Mouse (Mus musculus) inflammation-experienced regulatory T-cells, adult 6 months (primary cell): Measurements from ENCODE around the gene 6820408C15Rik. TPM values are rescaled to one million over a fixed set of nuclear protein-coding genes. Genes with fewer than 3 reads are reported as not detected.

Source experiments
- ATAC-seq: one replicate; pipeline ENCODE4 v1.8.0; 2017
- polyA plus RNA-seq, 3 experiments: library from polyadenylated mRNA; unstranded; fragments of 100-300 nt; shearing (Covaris generic); gene quantifications; one replicate each; pipeline ENCODE4 v1.2.1; 2017

The 6820408C15Rik gene
- polyA plus RNA-seq, 3 experiments from 2014 or later, result not detected

GRCm38 (mm10) chr2:152476763-152477162 lies 61.4 kb downstream of the 6820408C15Rik start, which contains the start of gene Defb20:
Gene Defb20 (plus strand): TSS chr2:152477063.
- no peak for ATAC-seq

- ATAC-seq, result peak; percentile 32
Measured at GRCm38 (mm10) chr2:152480881-152481280, 65.5 kb downstream of the 6820408C15Rik start.

- no peak for ATAC-seq
Measured at GRCm38 (mm10) chr2:152481726-152482125, 66.3 kb downstream of the 6820408C15Rik start.

- ATAC-seq, result no peak
Measured at GRCm38 (mm10) chr2:152487024-152487423, 71.6 kb downstream of the 6820408C15Rik start.

- no peak for ATAC-seq
Measured at GRCm38 (mm10) chr2:152490038-152490437, 74.7 kb downstream of the 6820408C15Rik start, which contains the start of gene Defb22. Gene Defb22 (minus strand): TSS chr2:152490138.

- no peak for ATAC-seq
Measured at GRCm38 (mm10) chr2:152493151-152493550, 77.8 kb downstream of the 6820408C15Rik start.

Other genes with a start within 250 kb of the 6820408C15Rik start
- 10 to 100 TPM; 57.1 to 89.9 (median 83.2) TPM for gene Csnk2a1, start 188.7 kb upstream of the 6820408C15Rik start, polyA plus RNA-seq
- 10 to 100 TPM; 16.1 to 19.1 (median 16.8) TPM for gene Tbc1d20, start 121.8 kb upstream of the 6820408C15Rik start, polyA plus RNA-seq
- 10 to 100 TPM; 54.0 to 68.9 (median 63.6) TPM for gene Rbck1, start 82.9 kb upstream of the 6820408C15Rik start, polyA plus RNA-seq
- 1 to 10 TPM; 1.7 to 3.5 (median 2.1) TPM for gene Trib3, start 71.6 kb upstream of the 6820408C15Rik start, polyA plus RNA-seq
- gene Nrsn2, start 38.9 kb upstream of the 6820408C15Rik start, polyA plus RNA-seq, result not detected
- gene Sox12, start 17.5 kb upstream of the 6820408C15Rik start, polyA plus RNA-seq, result under 1 TPM in 2 of 3 experiments, not detected in 1; 0.39 to 0.49 TPM
- under 1 TPM; 0.34 to 0.95 (median 0.93) TPM for gene Zcchc3, start 560 bp upstream of the 6820408C15Rik start, polyA plus RNA-seq
- not detected for gene Defb23, start 49.0 kb downstream of the 6820408C15Rik start, polyA plus RNA-seq
- gene Defb20, start 61.5 kb downstream of the 6820408C15Rik start, polyA plus RNA-seq, result not detected
- not detected for gene Defb22, start 74.6 kb downstream of the 6820408C15Rik start, polyA plus RNA-seq
- not detected for gene Defb26, start 96.1 kb downstream of the 6820408C15Rik start, polyA plus RNA-seq
- gene Defb28, start 102.7 kb downstream of the 6820408C15Rik start, polyA plus RNA-seq, result not detected
- gene Defb29, start 124.5 kb downstream of the 6820408C15Rik start, polyA plus RNA-seq, result not detected
- not detected for gene Gm17416, start 153.8 kb downstream of the 6820408C15Rik start, polyA plus RNA-seq
- gene Defb21, start 157.2 kb downstream of the 6820408C15Rik start, polyA plus RNA-seq, result not detected
- not detected for gene Defb19, start 164.7 kb downstream of the 6820408C15Rik start, polyA plus RNA-seq
- gene Defb45, start 183.8 kb downstream of the 6820408C15Rik start, polyA plus RNA-seq, result not detected
- gene Defb36, start 188.7 kb downstream of the 6820408C15Rik start, polyA plus RNA-seq, result not detected
- 1 to 10 TPM in 1 of 3 experiments, not detected in 2; 1.4 TPM for gene Defb25, start 207.5 kb downstream of the 6820408C15Rik start, polyA plus RNA-seq
- not detected for gene Rem1, start 211.4 kb downstream of the 6820408C15Rik start, polyA plus RNA-seq